Mouse (Mus musculus) testis, adult 2 months (tissue): ENCODE results near the gene Mmaa.

Experiments used
- CTCF ChIP-seq: fragments of 200-500 bp; IDR thresholded peaks from 2 replicates; pipeline ENCODE4 v1.5.1; 2012; ENCODE audit warnings: low read depth, mild to moderate bottlenecking, inconsistent platforms, low read length, moderate library complexity; ENCODE audit not compliant: control insufficient read depth, insufficient read depth, insufficient replicate concordance
- POLR2A ChIP-seq: fragments of 200-500 bp; IDR thresholded peaks from 2 replicates; pipeline ENCODE4 v1.6.1; 2012; ENCODE audit warnings: low read depth, mild to moderate bottlenecking, inconsistent platforms, low read length, moderate library complexity; ENCODE audit not compliant: control insufficient read depth

DNA sequence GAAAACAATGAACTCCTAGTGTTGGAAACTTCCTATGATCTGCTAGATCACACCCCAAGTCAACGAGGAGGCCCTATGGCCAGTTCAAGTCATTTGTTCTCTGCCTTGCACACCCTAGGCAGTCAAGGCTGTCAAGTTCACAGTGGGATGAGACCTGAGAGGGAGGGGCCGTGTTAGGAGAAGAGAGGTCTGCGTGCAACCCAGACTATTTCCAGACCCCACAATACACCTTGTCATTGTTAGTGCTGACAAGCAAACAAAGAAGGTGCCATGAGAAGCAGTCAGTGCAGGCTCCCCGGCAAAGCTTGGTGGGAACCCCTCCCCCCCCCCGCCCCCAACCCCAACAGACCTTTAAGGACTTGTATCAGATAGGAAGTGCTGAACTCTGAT lies 72.0 kb downstream of the Mmaa start:
- TF ChIP-seq POLR2A (no peak), CTCF (no peak)
